Comparison of ENCODE assay signal across 16 mouse cellular contexts in genomic region chr3:48840692-48841091, GRCm38 (mm10).
"Had no signal": no experiment of that assay in that cellular context is flagged by ENCODE, and none has a peak within 500 bp of the region (broad histone marks: within the 10 kb centered on the region; RNA-seq: fewer than 3 reads in every experiment).

No protein-coding gene starts in this region.

- ATAC-seq: intestine, postnatal 0 days; liver, embryonic 12.5 days; midbrain, embryonic 13.5 days; midbrain, embryonic 16.5 days had no signal

- DNase-seq: kidney, adult 2 months; kidney, postnatal 25 days; layer of hippocampus, adult 9-11 months; layer of hippocampus, postnatal 36 days; liver; lung, adult 18-20 months; lung, postnatal 10 days; lung, postnatal 36 days; retina, postnatal 1 day; spleen, adult 18-20 months; thymus, adult 18-20 months; thymus, postnatal 36 days had no signal
